Mouse (Mus musculus) c-Kit-positive CD71-positive TER-119-negative erythroid progenitor cells, embryonic 14.5 days (primary cell): ENCODE results near the gene Fam163b.

Experiments used
- DNase-seq: peaks from one replicate; pipeline ENCODE4 v3.0.0-alpha.2; 2013; ENCODE audit warnings: low read depth

Fam163b gene

DNA sequence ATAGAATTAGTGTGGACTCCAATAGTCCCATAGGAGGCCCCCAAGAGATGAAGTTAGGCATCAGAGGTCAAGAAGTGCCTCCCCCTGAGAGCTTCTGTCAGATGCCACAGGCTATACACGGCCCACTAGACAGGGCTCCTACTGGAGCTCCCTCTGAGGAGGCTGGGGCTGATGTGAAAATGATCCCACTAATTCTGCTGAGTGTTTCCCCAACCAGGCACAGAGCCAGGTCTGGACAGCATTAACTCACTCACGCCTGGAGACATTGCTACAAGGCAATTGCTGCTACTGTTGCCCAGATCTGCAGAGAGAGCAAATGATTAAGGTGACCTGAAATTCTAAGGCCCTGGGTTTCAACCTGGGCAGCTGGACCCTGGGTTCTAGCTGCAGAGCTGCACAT is 56.5 kb downstream of the Fam163b start:
- no peak for DNase-seq

DNA sequence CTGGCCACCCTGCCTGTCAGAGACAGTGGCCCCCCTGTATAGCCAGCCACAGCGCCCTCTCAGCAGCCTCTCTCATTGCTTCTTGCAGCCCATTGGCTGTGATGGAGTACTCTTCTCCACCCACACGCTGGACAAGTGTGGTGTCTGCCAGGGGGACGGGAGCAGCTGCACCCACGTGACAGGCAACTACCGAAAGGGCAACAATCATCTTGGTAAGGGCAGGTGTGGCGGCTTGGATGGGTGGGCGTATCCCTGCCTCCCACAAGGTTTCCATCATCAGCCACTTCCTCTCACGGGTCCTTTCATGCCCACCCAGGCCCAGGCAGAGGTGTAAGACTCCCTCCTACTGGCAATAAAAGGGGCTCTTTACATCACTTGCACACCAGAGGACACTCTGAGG is 57.3 kb downstream of the Fam163b start:
- no peak for DNase-seq

DNA sequence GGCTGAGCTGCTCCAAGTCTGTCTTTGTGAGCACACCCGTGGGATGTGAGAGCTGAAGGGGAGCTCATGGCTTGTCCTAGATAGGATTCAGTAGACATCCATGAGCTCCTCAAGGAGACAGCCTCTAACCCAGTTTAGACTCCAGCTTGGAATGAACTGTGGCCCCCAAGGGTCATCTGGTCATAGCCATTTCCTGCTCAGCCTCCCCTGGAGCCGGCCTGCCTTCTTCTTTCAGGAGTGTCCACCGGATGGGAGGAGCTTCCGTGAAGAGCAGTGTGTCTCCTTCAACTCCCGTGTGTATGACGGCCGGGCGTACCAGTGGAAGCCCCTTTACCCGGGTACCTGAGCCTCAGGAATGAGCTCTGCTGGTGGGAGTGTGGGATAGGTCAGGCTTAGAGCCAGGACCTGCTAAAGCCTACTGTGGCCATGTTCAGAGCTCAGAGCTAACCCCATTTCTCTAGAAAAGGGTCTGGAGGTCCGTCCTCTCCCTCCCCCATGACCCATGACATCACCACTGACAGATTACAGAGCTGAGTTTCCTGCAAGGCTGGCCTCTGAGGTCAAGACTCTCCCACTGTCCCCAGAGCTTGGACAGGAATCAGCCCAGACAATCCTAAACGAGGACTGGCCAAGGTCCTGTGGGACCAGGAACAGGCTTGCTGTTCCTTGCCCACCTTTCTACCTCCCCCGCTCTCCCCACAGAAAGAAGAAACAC is 58.4 kb downstream of the Fam163b start:
- no peak for DNase-seq

DNA sequence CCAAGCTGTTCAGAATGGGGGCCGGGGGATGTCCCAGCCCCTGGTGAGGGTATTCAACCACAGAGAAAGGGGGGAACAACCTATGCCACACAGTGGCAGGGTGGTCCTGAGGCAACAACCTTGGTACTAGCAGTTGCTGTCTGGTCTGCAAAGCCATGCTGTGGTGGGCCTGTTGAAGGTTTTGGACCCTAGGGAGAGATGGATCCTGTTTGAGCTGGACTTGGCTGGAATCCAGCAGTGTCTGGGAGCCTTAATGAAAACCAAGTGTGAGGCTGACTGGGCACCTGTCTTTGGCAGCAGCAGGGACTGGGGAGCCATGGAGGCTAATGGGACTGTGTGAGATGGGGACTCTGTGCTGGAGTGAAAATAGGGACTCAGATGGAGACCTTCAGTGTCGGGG is 62.6 kb downstream of the Fam163b start:
- DNase-seq, result no peak

DNA sequence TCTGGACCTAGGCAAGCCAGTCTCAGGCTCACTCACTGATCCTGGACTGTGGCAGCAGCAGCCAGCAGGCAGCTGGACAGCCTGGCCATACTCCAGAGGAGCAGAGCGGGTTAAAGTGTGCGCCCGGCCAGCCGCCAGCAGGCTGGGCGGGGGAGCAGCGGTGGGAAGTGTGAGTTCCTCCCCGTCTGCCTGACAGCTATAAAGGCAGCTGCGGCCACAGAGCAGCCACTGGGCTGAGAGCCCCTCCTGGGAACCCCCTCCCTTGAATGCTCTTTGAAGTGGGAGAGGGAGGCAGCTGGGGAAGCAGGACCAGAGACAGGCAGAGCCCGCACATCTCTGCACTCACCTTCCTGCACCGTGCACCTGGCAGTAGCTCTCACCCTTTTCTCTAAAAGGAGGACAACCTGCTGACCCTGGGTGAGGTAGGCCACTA is 63.1 kb downstream of the Fam163b start, which contains the start of gene Adamtsl2:
TSS of gene Adamtsl2 (plus strand) at position 228 of the 433 bp plus-strand sequence.
- no peak for DNase-seq

DNA sequence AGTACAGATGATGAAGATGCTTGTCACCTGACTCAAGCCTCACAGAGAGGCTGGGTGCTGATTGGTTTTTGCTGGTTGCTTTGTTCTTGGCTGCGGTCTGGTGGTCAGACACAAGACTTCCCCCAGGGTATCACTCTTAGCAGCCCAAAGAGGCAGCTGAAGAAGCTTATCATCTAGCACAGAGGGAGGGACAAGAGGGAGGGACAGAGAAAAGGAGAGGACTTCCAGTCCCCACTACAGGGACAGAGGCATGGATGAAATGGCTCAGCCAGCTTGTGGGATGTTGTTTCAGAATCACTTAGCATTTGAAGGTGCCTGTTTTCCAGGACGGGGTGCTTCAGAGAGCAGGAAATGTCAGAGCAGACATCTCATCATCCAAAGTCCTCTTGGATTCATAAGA is 64.0 kb downstream of the Fam163b start:
- DNase-seq, result no peak

DNA sequence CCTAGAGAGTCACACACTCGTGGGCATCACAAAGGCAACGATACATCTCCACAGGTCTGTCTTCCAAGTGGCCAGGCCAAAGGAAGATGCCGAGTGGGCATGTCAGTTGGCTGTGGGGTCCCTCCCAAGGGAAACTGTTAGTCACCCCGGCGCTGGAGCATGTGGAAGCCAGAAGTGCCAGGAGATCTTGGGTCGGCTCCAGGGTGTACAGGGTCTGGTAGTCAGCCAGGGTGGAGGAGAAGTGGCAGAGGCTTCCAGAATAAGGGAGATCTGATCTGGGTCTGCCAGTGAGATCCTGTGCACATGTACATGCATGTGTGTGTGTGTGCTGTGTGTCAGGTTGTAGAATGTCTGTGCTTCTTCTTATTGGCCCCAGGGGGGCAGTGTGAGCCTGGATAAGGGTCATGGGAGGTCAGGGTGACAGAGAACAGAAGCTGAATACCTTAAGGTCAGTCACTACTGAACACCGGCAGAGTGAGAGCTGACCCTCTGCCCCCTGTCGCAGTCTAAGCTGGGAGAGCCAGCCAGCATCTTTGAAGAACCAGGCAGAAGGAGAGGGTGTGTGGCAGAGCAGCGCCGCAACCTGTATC is 64.5 kb downstream of the Fam163b start:
- no peak for DNase-seq

DNA sequence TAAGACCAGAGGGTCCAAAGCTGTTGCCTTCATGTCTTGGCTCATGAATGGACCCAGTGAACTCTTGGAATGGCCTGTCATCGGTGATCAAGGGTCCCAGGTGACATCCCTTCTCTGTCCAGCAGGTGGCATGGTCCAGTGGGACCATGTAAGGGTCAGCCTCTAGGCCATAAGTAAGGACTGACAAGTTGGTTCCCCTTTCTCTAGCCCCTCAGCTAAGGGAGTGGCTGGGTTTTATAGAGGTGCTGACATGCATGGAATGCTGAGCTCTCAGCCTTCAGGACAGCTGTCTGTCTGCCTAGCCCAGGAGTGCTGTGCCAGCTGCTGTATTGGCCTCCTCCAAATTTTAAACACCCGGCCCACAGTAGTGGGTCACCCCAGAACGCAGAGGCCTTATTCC is 66.8 kb downstream of the Fam163b start:
- peak; percentile 8 for DNase-seq

DNA sequence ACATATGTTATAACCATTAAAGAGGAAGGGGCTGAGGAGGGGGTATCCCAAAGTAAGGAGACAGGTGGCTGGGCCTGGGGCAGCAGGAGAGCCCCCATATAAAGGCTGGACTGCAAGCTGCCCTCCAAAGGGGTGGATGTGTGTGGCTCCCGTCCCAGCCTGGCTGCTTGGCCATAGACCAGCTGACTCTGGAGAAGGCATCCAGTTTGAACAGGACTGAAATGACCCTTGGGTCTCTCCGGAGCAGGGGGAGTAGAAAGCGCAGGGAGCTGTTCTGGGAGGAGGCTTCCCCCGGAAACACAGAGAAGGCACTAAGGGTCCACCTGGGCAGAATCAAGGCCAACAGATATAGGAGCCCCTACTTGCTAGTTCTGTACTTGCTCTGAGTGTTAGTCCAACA is 67.5 kb downstream of the Fam163b start:
- DNase-seq, result no peak

DNA sequence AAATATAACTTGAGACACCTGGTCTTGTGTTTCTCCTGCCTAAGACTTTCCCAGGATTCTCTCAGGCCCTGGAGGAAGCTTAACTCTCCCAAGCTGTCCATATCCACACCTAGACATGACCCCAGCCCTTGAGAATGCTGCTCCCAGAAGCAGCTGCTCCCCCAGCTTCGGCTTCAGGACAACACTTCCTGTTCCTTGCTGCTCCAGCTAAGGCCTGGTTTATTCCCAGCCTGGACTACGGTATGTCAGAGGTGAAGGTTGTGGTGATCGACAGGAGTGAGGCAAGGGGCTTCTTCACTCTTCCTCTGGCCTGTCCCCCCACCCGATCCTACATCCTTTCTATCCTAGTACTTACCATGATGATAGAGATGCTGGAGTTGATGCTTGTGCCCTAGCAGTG is 68.9 kb downstream of the Fam163b start:
- DNase-seq, result no peak

DNA sequence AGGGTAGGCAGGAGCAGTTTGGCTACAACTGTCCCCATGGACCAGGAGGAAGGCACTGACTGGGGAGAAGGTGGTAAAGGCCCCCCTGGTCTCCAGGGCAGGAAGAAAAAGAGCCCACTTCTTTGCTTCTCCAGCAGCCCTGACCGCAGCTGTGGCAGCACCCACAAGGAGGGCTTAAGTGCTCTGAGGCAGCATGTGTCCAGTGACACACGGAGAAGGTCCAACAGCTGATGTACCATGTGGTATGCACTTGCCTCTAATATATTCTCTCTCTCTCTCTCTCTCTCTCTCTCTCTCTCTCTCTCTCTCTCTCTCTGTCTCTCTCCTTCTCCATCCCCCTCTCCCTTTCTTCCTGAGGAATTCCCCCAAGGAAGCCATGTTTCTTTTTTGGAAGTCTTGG is 70.3 kb downstream of the Fam163b start, which contains the start of gene Mymk:
TSS of gene Mymk (minus strand) at position 202 of the 400 bp plus-strand sequence.
- DNase-seq, result no peak

DNA sequence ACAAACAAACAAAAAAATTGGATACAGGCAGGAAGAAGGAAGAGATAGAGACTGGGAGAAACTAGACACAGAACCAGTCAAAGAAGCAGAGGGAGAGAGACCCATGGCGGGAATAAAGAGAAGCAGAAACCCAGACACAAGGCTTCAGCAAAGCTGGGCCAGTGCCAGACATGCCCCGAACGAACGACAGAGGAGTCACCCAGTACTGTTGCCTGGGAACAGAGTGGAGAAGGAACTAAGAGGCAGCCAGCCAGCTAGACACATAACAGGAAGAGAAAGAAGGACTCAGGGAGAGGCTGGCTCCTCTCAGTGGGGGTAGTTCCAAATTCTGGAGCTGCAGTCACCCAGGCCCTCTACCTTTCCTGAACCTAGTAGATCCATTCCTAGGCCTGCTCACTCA is 71.2 kb downstream of the Fam163b start:
- no peak for DNase-seq

DNA sequence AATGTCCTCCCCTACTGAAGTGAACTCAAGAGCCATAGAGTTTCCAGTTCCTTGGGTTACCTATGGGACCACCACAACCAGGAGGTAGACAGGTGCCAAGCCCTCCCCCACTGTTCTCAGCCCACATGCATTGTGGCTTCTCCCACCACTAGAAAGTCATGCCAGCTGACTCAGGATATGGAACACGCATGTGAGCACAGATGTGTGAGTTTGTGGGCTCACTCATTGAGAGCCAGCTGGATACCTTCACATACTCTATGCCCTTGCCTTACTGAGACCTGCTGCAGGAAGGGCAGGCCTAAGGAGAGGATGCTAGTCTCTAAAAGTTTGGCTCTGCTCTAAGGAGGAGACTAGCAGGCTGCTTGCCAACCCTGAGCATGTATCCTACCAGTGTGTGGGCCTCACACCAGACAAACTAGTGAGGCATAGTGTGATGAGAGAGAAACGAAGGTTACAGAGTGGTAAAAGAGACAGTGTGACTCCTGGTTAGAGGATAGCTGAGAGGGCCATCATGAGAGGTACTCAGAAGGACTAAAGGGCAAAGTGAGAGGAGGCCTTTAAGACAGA is 72.0 kb downstream of the Fam163b start:
- DNase-seq, result no peak

DNA sequence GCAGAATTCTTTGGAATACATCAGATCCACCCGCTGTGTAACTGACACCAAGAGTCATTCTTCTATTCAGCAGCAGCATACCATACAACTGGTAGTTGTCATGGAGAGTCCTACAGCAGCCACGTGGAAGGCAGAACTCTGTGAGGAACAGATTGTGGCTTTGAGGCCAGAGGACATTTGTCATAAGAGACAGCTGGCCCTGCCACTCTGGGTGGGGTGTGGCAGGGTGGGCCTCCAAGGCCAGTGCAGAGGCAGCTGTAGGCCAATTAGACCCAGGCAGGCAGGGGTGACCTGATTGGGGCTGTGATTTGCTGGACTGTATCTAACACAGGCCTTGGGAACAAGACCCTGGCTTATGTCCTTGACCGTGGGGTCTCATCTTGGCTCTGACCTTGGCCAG is 72.6 kb downstream of the Fam163b start:
- DNase-seq, result no peak

DNA sequence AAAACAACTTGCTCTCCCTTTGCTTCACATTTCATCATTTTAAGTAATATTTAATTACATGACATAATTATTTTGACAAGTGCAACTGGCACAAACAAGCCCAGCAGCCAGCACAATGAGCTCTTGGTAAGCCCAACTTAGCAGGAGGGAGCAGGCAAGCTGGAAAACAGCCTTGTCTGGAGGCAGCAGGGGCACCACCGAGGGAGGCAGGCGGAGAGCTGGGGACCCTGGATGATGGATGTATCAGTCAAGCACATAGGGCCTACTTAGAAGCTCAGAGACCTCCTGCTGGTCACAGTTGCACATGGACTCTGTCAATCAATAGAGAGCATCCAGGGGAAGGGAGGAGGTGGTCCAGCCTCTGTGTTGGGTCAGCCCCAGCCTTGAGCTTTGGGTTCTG is 74.3 kb downstream of the Fam163b start:
- no peak for DNase-seq

DNA sequence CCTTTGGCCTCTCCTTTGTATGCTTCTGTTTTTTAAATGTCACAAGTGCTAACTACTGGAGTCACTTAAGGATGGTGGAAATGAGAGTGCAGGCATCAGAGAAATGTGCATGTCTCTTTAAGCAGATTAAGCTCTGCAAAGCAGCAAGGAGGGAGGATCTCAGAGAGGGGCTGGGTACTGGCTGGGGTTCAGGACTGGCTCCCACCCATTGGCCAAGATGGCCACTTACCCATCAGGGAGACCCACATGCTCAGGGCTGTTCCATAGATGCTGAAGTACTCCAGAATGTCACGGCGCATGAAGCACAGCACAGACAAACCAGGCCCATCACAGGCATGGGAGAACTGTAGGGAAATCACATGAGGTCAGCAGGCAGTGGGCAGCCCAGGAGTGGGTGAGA is 75.2 kb downstream of the Fam163b start:
- no peak for DNase-seq
